Mouse (Mus musculus): Measurements from ENCODE around the gene Dync1h1. TPM values are rescaled to one million over a fixed set of nuclear protein-coding genes. Genes with fewer than 3 reads are reported as not detected.
A peak's percentile ranks its signal among the peaks of the same experiment; 100 is the strongest.
"Not testable (repeated sequence)": the region's sequence is repeated elsewhere in the genome, so short reads cannot be mapped to it uniquely, and the experiment has no call there.

Gene Dync1h1
- polyA plus RNA-seq, 1 experiment from 2014 or later: 61.2 TPM

- 57% methylated on average over 9 of the region's 9 CpGs for WGBS
- ATAC-seq (ENCODE audit: insufficient number of reproducible peaks, insufficient read depth, low FRiP score, low TSS enrichment, low read depth): no peak
- Histone ChIP-seq H3K9me3 (no peaks in the 10 kb centered on the region), H3K27ac (peak overlapping the region; percentile 94), H3K36me3 (peaks cover 25% of the 10 kb centered on the region), H3K4me2 (peak overlapping the region; percentile 77), H3K4me3 (replicated peaks) (peak overlapping the region; percentile 99), H3K27me3 (no peaks in the 10 kb centered on the region), H3K4me1 (replicated peaks) (peaks cover 16% of the 10 kb centered on the region), H3K9ac (replicated peaks) (peak overlapping the region; percentile 98)
These were observed 95.7 kb downstream of the Dync1h1 start for GRCm38 (mm10) chr12:110696975-110697400.

DNA sequence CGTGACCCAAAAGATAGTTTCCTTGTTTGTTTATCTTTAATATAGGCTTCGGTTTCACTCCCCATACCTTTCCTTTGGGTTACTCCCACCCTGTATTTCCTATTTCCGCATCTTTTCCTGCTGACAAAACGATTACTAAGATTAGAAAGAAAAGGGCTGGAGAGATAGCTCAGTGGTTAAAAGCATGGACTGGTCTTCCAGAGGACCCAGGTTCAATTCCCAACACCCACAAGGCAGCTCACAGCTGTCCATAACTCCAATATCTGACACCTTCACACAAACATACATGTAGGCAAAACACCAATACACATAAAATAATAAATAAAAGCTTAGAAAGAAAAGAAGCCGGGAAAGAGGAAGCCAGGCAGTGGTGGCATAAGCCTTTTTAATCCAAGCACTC lies 96.2 kb downstream of the Dync1h1 start:
- Histone ChIP-seq H3K27ac (peak overlapping the region; percentile 18; the same call in 1 of the 2 replicates), H3K9ac (replicated peaks) (no peak overlapping the region), H3K27me3 (no peaks in the 10 kb centered on the region), H3K4me2 (no peak overlapping the region), H3K36me3 (peaks cover 21% of the 10 kb centered on the region), H3K4me1 (replicated peaks) (peaks cover 16% of the 10 kb centered on the region), H3K4me3 (replicated peaks) (no peak overlapping the region), H3K9me3 (no peaks in the 10 kb centered on the region)
- ATAC-seq (ENCODE audit: insufficient number of reproducible peaks, insufficient read depth, low FRiP score, low TSS enrichment, low read depth): no peak
- 74% methylated on average over 5 of the region's 5 CpGs for WGBS

GRCm38 (mm10) chr12:110698080-110698479 lies 96.8 kb downstream of the Dync1h1 start:
- Histone ChIP-seq H3K27ac (no peak overlapping the region), H3K4me3 (replicated peaks) (no peak overlapping the region), H3K27me3 (no peaks in the 10 kb centered on the region), H3K4me1 (replicated peaks) (peaks cover 13% of the 10 kb centered on the region), H3K36me3 (peaks cover 17% of the 10 kb centered on the region), H3K9me3 (no peaks in the 10 kb centered on the region), H3K9ac (replicated peaks) (no peak overlapping the region), H3K4me2 (no peak overlapping the region)
- no peak for ATAC-seq (ENCODE audit: insufficient number of reproducible peaks, insufficient read depth, low FRiP score, low TSS enrichment, low read depth)
- WGBS: 90% methylated on average over 1 of the region's 1 CpGs

DNA sequence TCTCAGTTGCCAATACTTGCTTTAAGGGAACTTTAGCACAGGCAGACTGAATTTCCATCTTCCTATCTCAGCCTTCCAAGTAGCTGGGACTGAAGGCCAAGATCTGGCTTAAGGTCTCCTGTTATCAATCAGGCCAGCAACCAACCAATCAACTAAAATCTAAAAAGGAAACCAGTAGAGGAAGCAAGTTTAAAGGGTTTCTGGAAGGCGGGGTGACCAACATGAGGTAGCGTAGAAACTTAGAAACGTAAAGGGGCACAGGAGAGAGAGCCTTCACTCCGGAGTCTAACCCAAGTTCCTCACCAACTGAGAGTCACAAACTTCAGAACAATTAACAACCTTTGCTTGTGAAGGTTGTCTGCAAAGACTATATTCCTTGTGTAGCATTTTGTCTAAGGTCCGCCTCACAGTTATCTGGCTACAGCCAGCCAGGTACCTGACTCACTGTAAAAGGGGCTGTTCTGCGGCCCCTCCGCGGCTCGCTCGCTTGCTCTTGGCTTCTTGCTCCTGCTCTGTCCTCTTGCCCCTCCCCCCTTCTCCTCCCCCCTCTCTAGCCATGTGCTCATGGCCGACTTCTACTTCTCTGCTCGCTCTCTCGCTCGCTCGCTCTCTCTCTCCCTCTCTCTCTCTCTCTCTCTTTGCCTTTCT lies 97.4 kb downstream of the Dync1h1 start:
- H3K36me3 ChIP-seq: peaks cover 12% of the 10 kb centered on the region
- no peaks in the 10 kb centered on the region for H3K9me3 ChIP-seq
- no peaks in the 10 kb centered on the region for H3K27me3 ChIP-seq
- no peak overlapping the region for H3K9ac ChIP-seq (replicated peaks)
- H3K4me3 ChIP-seq (replicated peaks): no peak overlapping the region
- no peak overlapping the region; the same call in 1 of the 2 replicates for H3K4me2 ChIP-seq
- WGBS: 43% methylated on average over 15 of the region's 15 CpGs
- H3K4me1 ChIP-seq (replicated peaks): peaks cover 13% of the 10 kb centered on the region
- no peak overlapping the region for H3K27ac ChIP-seq
- no peak for ATAC-seq (ENCODE audit: insufficient number of reproducible peaks, insufficient read depth, low FRiP score, low TSS enrichment, low read depth)

DNA sequence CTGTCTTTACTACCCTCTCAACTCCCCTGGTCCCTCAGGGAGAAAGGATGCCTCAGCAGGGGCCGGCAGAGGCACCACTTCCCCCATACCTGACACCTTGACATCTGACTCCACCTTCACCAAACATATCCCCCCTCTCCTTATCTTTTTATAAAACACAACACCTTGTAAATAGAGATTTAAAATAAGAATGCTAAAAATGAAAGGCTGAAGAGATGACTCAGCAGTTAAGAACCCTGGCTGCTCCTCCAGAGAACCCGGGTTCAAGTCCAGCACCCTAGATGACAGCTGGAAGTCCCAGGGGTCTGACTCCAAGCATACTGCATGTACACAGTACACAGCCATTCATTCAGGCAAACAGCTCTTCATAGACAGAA lies 97.9 kb downstream of the Dync1h1 start:
- no peak overlapping the region for H3K9ac ChIP-seq (replicated peaks)
- no peak overlapping the region; the same call in 1 of the 2 replicates for H3K4me2 ChIP-seq
- H3K4me3 ChIP-seq (replicated peaks): no peak overlapping the region
- ATAC-seq (ENCODE audit: insufficient number of reproducible peaks, insufficient read depth, low FRiP score, low TSS enrichment, low read depth): no peak
- H3K36me3 ChIP-seq: peaks cover 8% of the 10 kb centered on the region
- no peaks in the 10 kb centered on the region for H3K27me3 ChIP-seq
- no peak overlapping the region for H3K27ac ChIP-seq
- 51% methylated on average over 2 of the region's 2 CpGs for WGBS
- peaks cover 13% of the 10 kb centered on the region for H3K4me1 ChIP-seq (replicated peaks)
- no peaks in the 10 kb centered on the region for H3K9me3 ChIP-seq

DNA sequence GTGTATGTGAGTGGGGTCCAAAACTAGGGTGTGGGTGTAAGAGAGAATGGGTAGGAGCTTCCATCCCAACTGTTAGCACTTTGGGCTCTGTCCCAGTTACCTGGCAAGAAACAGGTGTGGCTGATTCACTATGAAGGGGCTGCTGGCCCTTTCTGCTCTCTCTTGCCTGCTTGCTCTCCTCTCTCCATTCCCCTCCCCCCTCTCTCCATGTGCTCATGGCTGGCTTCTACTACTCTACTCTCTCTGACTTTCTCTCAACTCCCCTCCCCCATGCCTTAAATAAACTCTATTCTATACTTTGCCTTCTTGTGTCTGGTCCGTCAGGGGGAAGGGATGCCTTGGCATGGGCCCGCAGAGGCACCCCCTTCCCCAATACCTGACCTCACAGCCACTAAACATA lies 99.5 kb downstream of the Dync1h1 start:
- Histone ChIP-seq H3K27ac (no peak overlapping the region), H3K4me3 (replicated peaks) (no peak overlapping the region), H3K27me3 (no peaks in the 10 kb centered on the region), H3K9ac (replicated peaks) (peak overlapping the region; percentile 18; the same call in 1 of the 2 replicates), H3K9me3 (no peaks in the 10 kb centered on the region), H3K36me3 (no peaks in the 10 kb centered on the region), H3K4me2 (no peak overlapping the region), H3K4me1 (replicated peaks) (peaks cover 5% of the 10 kb centered on the region)
- 66% methylated on average over 2 of the region's 2 CpGs for WGBS
- no peak for ATAC-seq (ENCODE audit: insufficient number of reproducible peaks, insufficient read depth, low FRiP score, low TSS enrichment, low read depth)

DNA sequence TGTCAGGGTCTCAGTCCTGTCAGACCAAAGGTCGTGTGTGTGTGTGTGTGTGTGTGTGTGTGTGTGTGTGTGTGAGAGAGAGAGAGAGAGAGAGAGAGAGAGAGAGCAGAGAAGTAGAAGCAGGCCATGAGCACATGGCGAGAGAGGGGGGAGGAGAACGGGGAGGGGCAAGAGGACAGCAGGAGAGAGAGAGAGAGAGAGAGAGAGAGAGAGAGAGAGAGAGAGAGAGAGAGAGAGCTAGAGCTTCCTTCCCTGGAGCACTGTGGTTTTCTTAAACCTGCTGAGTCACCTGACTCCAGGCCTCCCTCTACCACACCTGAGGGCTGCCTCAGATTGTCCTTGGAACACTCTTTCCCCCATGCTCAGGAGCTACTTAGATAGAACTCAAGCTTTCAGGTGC lies 100.1 kb downstream of the Dync1h1 start:
- H3K4me3 ChIP-seq (replicated peaks); H3K9ac ChIP-seq (replicated peaks); H3K27me3 ChIP-seq; H3K4me2 ChIP-seq; H3K4me1 ChIP-seq (replicated peaks); H3K27ac ChIP-seq; ATAC-seq (ENCODE audit: insufficient number of reproducible peaks, insufficient read depth, low FRiP score, low TSS enrichment, low read depth); H3K9me3 ChIP-seq; H3K36me3 ChIP-seq: not testable (repeated sequence)
- 35% methylated on average over 3 of the region's 3 CpGs for whole genome bisulfite sequencing

DNA sequence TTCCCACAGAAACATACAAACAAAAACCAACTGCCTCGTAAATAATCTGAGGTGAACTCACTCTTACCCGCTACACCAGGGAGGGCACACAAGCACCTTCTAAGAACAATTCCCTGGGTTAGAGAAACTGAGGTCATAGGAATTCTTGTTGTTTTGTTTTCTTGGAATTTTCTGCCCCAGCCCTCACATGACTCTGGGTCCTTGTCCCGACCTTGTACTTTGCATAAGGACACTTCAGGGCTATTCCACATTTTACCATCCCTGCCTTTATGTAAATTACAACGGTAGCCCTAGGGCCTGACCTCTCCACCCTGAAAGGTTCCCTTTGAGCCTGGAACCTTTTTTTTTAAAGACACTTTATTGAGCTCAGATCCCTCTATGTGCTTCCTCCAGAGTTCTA lies 101.3 kb downstream of the Dync1h1 start, which contains the start of gene Hsp90aa1:
TSS of gene Hsp90aa1 (minus strand) at position 173 of the 400 bp plus-strand sequence.
- Histone ChIP-seq H3K4me1 (replicated peaks) (peaks cover 12% of the 10 kb centered on the region), H3K4me3 (replicated peaks) (no peak within 1 kb of the TSS), H3K27ac (no peak within 1 kb of the TSS), H3K9me3 (no peaks in the 10 kb centered on the region), H3K4me2 (no peak within 1 kb of the TSS), H3K9ac (replicated peaks) (no peak within 1 kb of the TSS), H3K27me3 (peaks cover under 1% of the 10 kb centered on the region; the same call in 1 of the 2 replicates), H3K36me3 (no peaks in the 10 kb centered on the region)
- WGBS: 43% methylated on average over 4 of the region's 4 CpGs
- no peak for ATAC-seq (ENCODE audit: insufficient number of reproducible peaks, insufficient read depth, low FRiP score, low TSS enrichment, low read depth)

- peaks cover 3% of the 10 kb centered on the region; the same call in 1 of the 2 replicates for H3K27me3 ChIP-seq
- no peaks in the 10 kb centered on the region for H3K9me3 ChIP-seq
- peak; percentile 18; the same call in 1 of the 2 replicates for ATAC-seq (ENCODE audit: insufficient number of reproducible peaks, insufficient read depth, low FRiP score, low TSS enrichment, low read depth)
- 37% methylated on average over 8 of the region's 8 CpGs for WGBS
- no peaks in the 10 kb centered on the region for H3K36me3 ChIP-seq
- no peak overlapping the region for H3K4me3 ChIP-seq (replicated peaks)
- H3K9ac ChIP-seq (replicated peaks): no peak overlapping the region
- H3K4me2 ChIP-seq: no peak overlapping the region
- H3K4me1 ChIP-seq (replicated peaks): peaks cover 12% of the 10 kb centered on the region
- H3K27ac ChIP-seq: no peak overlapping the region
These were observed 101.8 kb downstream of the Dync1h1 start for GRCm38 (mm10) chr12:110703008-110703471.

DNA sequence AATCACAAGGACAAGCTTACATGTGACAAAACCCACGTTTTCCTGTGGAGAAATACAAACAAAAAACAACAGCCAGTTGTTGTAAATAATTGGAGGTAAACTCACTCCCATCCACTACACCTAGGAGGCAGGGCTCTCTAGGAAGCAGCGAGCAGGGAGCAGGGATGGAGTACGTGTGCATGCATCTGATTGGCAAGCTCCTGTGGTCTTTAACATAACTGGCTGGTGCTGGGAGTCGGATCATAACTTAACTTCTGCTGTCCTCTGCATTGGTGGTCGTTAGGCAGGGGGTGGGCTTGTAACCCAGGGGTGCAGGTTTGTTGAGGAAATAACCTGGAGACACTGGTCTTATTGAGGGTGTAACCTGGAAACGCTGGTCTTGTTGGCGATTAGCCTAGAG lies 102.4 kb downstream of the Dync1h1 start:
- Histone ChIP-seq H3K9me3 (no peaks in the 10 kb centered on the region), H3K4me1 (replicated peaks) (peaks cover 12% of the 10 kb centered on the region), H3K9ac (replicated peaks) (no peak overlapping the region), H3K36me3 (no peaks in the 10 kb centered on the region), H3K4me3 (replicated peaks) (no peak overlapping the region), H3K27ac (no peak overlapping the region), H3K27me3 (peaks cover 3% of the 10 kb centered on the region; the same call in 1 of the 2 replicates), H3K4me2 (no peak overlapping the region)
- ATAC-seq (ENCODE audit: insufficient number of reproducible peaks, insufficient read depth, low FRiP score, low TSS enrichment, low read depth): no peak
- WGBS: 65% methylated on average over 7 of the region's 7 CpGs

DNA sequence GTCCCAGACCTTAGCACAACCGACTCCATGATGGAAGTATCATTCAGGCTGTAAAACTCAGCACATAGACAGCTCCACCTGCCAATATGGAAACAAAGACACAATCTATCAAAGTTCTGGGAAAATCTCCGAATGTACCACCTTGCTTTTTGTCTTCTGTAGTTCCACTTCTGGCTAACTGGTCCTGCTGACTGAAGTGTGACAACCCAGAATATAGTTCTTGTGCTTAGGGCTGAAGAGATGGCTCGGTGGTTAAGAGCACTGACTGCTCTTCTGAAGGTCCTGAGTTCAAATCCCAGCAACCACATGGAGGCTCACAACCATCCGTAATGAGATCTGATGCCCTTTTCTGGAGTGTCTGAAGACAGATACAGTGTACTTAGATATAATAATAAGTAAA lies 104.2 kb downstream of the Dync1h1 start:
- not testable (repeated sequence) for ATAC-seq (ENCODE audit: insufficient number of reproducible peaks, insufficient read depth, low FRiP score, low TSS enrichment, low read depth); H3K27ac ChIP-seq; H3K27me3 ChIP-seq; H3K4me2 ChIP-seq; H3K36me3 ChIP-seq; H3K4me3 ChIP-seq (replicated peaks); H3K9me3 ChIP-seq; H3K9ac ChIP-seq (replicated peaks)
- peaks cover 12% of the 10 kb centered on the region for H3K4me1 ChIP-seq (replicated peaks)
- 75% methylated on average over 4 of the region's 4 CpGs for WGBS
